Mouse (Mus musculus) inflammation-experienced regulatory T-cells, adult 6 months (primary cell): ENCODE measurements around the gene Col6a4. TPM values are rescaled to one million over a fixed set of nuclear protein-coding genes. Genes with fewer than 3 reads are reported as not detected.

Experiments
- ATAC-seq: one replicate; pipeline ENCODE4 v1.8.0; 2017
- polyA plus RNA-seq, 3 experiments: library from polyadenylated mRNA; unstranded; fragments of 100-300 nt; shearing (Covaris generic); gene quantifications; one replicate each; pipeline ENCODE4 v1.2.1; 2017

The Col6a4 gene
- polyA plus RNA-seq, 3 experiments from 2014 or later: not detected

- no peak for ATAC-seq
These were observed 146.8 kb downstream of the Col6a4 start for GRCm38 (mm10) chr9:105949755-105950154.

GRCm38 (mm10) chr9:105947577-105947976, 149.0 kb downstream of the Col6a4 start:
- no peak for ATAC-seq

Other genes with a start within 250 kb of the Col6a4 start
- not detected for gene Col6a5, start 136.1 kb downstream of the Col6a4 start, polyA plus RNA-seq
- 1 to 10 TPM; 2.0 to 4.7 (median 2.1) TPM for gene Glyctk, start 61.4 kb upstream of the Col6a4 start, polyA plus RNA-seq
- gene Wdr82, start 74.1 kb upstream of the Col6a4 start, polyA plus RNA-seq: 10 to 100 TPM; 28.3 to 48.5 (median 39.8) TPM
- 10 to 100 TPM; 11.2 to 27.9 (median 20.4) TPM for gene Ppm1m, start 103.0 kb upstream of the Col6a4 start, polyA plus RNA-seq
- gene Twf2, start 106.3 kb upstream of the Col6a4 start, polyA plus RNA-seq: 100 to 1,000 TPM; 126 to 140 (median 135) TPM
- gene Tlr9, start 125.8 kb upstream of the Col6a4 start, polyA plus RNA-seq: under 1 TPM in 1 of 3 experiments, not detected in 2; 0.14 TPM
- gene Alas1, start 151.9 kb upstream of the Col6a4 start, polyA plus RNA-seq: 10 to 100 TPM; 40.5 to 69.7 (median 54.7) TPM
- gene Poc1a, start 184.3 kb upstream of the Col6a4 start, polyA plus RNA-seq: 10 to 100 TPM in 1 of 3 experiments, 1 to 10 TPM in 2; 3.6 to 21.4 (median 4.8) TPM